In the genomic region with DNA sequence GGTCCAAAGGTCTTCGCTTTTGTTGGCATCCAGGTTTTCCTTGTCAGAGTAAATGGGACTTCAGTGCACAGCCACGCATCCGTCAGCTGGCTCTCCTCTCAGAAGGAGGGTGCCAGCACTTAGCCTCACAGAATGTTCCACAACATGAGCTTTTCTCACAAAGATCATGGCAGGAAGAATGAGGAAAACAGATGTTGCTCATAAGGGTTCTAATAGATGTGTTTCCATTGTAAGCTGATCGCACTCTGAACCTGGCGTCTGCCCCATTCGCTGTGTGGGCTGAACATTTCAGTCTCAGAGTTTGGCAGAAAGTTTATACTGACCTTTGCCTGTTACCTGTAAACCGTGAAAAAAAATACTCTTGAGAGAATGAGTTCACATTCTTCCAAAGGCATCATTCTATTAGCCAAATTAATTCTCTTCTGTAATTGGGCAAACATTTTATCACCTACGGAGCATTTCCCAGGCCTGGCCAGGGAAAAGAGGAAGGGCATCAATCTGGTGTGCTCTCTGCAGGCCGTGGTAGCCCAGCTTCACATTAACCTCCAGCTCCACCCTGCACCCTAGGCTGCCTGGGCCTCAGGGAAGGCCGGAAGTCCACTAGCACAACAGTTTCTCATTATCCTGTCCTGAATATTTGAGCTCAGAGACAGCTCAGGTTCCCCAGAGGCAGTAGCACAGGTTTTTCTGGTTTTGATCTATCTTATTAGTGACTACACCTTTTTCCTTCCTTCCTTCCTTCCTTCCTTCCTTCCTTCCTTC, we compare ENCODE assay signal across 17 mouse cellular contexts. TPM values are rescaled to one million over a fixed set of nuclear protein-coding genes. Genes with fewer than 3 reads are reported as not detected.
DNase-seq lines count a peak whose midpoint lies in the region; ATAC-seq and TF ChIP-seq lines count a peak whose summit lies in the region.
"Had no signal": no experiment of that assay in that cellular context is flagged by ENCODE, and none has a peak within 500 bp of the region (broad histone marks: within the 10 kb centered on the region; RNA-seq: fewer than 3 reads in every experiment).

No protein-coding gene starts in this region.

- no peak overlapping the region for H3K27ac ChIP-seq in intestine, embryonic 15.5 days
- no peak overlapping the region for H3K27ac ChIP-seq in intestine, postnatal 0 days (ENCODE audit: low read depth, low read length)
- H3K27ac ChIP-seq in heart, embryonic 12.5 days (ENCODE audit: poor library complexity, severe bottlenecking): no peak overlapping the region
- H3K27ac ChIP-seq: forebrain, embryonic 12.5 days; hindbrain, embryonic 14.5 days; liver, embryonic 14.5 days; neural tube, embryonic 12.5 days had no signal

- H3K27me3 ChIP-seq in intestine, embryonic 15.5 days (replicated peaks): no peaks in the 10 kb centered on the region
- H3K27me3 ChIP-seq in intestine, postnatal 0 days (replicated peaks; ENCODE audit: control insufficient read depth, insufficient read depth, low read length): no peaks in the 10 kb centered on the region
- H3K27me3 ChIP-seq in heart, embryonic 12.5 days (replicated peaks): no peaks in the 10 kb centered on the region
- H3K27me3 ChIP-seq: neural tube, embryonic 12.5 days had no signal

- ATAC-seq in intestine, embryonic 15.5 days: peak; percentile 68
- no peak for ATAC-seq in intestine, postnatal 0 days
- ATAC-seq in heart, embryonic 12.5 days (ENCODE audit: insufficient number of reproducible peaks, low FRiP score): no peak

- H3K9me3 ChIP-seq in intestine, embryonic 15.5 days: no peaks in the 10 kb centered on the region
- no peaks in the 10 kb centered on the region for H3K9me3 ChIP-seq in intestine, postnatal 0 days (ENCODE audit: control insufficient read depth)
- H3K9me3 ChIP-seq in heart, embryonic 12.5 days (replicated peaks): peaks cover 4% of the 10 kb centered on the region; the same call in 1 of the 2 replicates
- H3K9me3 ChIP-seq: forebrain, embryonic 12.5 days; G1E; neural tube, embryonic 12.5 days had no signal

- H3K4me2 ChIP-seq in intestine, embryonic 15.5 days (replicated peaks): no peak overlapping the region
- no peak overlapping the region for H3K4me2 ChIP-seq in intestine, postnatal 0 days (replicated peaks; ENCODE audit: low read depth)
- no peak overlapping the region for H3K4me2 ChIP-seq in heart, embryonic 12.5 days
- H3K4me2 ChIP-seq: forebrain, embryonic 12.5 days; hindbrain, embryonic 14.5 days; midbrain, embryonic 11.5 days; neural tube, embryonic 12.5 days had no signal

- WGBS in intestine, embryonic 15.5 days: 53% methylated on average over 10 of the region's 10 CpGs
- WGBS in intestine, postnatal 0 days: 56% methylated on average over 10 of the region's 10 CpGs
- 88% methylated on average over 10 of the region's 10 CpGs for WGBS in heart, embryonic 12.5 days

- H3K4me1 ChIP-seq in intestine, embryonic 15.5 days (replicated peaks): peaks cover 2% of the 10 kb centered on the region; the same call in 1 of the 2 replicates
- H3K4me1 ChIP-seq in intestine, postnatal 0 days (replicated peaks; ENCODE audit: control insufficient read depth, insufficient read depth, low read length): 0 out of 2 replicates have a peak, but pooled peaks cover 4% of the 10 kb centered on the region
- peaks cover 37% of the 10 kb centered on the region for H3K4me1 ChIP-seq in heart, embryonic 12.5 days (replicated peaks)
- H3K4me1 ChIP-seq: neural tube, embryonic 12.5 days had no signal

- DNase-seq in embryo, embryonic 10.5 days (ENCODE audit: low spot score): peak; percentile 62
- peak; percentile 21 for DNase-seq in gastrocnemius, adult 18-20 months (ENCODE audit: low spot score)
- peak; percentile 4 to 39 for DNase-seq in kidney, postnatal 36 days
- DNase-seq in heart, adult 18-20 months: no peak
- no peak for DNase-seq in heart, adult 8-10 months (ENCODE audit: low spot score)
- DNase-seq: cerebellum, postnatal 10 days; heart, adult 11 months; layer of hippocampus, adult 9-11 months had no signal

- H3K36me3 ChIP-seq in intestine, embryonic 15.5 days: no peaks in the 10 kb centered on the region
- no peaks in the 10 kb centered on the region for H3K36me3 ChIP-seq in intestine, postnatal 0 days (ENCODE audit: control insufficient read depth, insufficient read depth)
- H3K36me3 ChIP-seq in heart, embryonic 12.5 days: peaks cover 8% of the 10 kb centered on the region; the same call in 1 of the 2 replicates
- H3K36me3 ChIP-seq: forebrain, embryonic 12.5 days; neural tube, embryonic 12.5 days had no signal

- no peak overlapping the region for H3K9ac ChIP-seq in intestine, embryonic 15.5 days
- no peak overlapping the region for H3K9ac ChIP-seq in intestine, postnatal 0 days (ENCODE audit: low read depth, low read length)
- no peak overlapping the region for H3K9ac ChIP-seq in heart, embryonic 12.5 days
- H3K9ac ChIP-seq: forebrain, embryonic 12.5 days; hindbrain, embryonic 14.5 days; liver, embryonic 14.5 days; neural tube, embryonic 12.5 days had no signal

- TF ChIP-seq CTCF in intestine, postnatal 0 days (IDR thresholded peaks at IDR 0.05; ENCODE audit: low read depth): no peak

- no peak overlapping the region for H3K4me3 ChIP-seq in intestine, embryonic 15.5 days (replicated peaks)
- H3K4me3 ChIP-seq in intestine, postnatal 0 days (ENCODE audit: low read depth, low read length): no peak overlapping the region
- no peak overlapping the region for H3K4me3 ChIP-seq in heart, embryonic 12.5 days
- H3K4me3 ChIP-seq: forebrain, embryonic 12.5 days; neural tube, embryonic 12.5 days had no signal

RNA-seq across cellular contexts. Expression of gene Kat6b, which starts 39.3 kb away (rescaled TPM):
- 10.6 and 11.4 TPM in 2 replicates for polyA plus RNA-seq in intestine, embryonic 15.5 days (2015; fragmentation: Nextera tagmentation; extraction: Ambion mirVana)
- polyA plus RNA-seq in intestine, postnatal 0 days (2015; fragmentation: Nextera tagmentation; extraction: Ambion mirVana): 4.8 and 5.5 TPM in 2 replicates
- 10 to 100 TPM; 20.4 to 22.4 TPM for total RNA-seq in gastrocnemius, adult 18-20 months (2021)
- total RNA-seq in heart, adult 18-20 months (2021): 10 to 100 TPM; 18.8 to 27.6 TPM
- polyA plus RNA-seq in heart, embryonic 12.5 days (2016; fragmentation: Nextera tagmentation; extraction: Ambion mirVana): 12.2 and 15.9 TPM in 2 replicates
- 10 to 100 TPM; 26.7 to 30.3 (median 28.2) TPM for total RNA-seq in heart, adult 8-10 months (2022)

Comparison
In these comparisons a context has a peak if more than half of its experiments do, and no peak if none do; other contexts are left out.
1. DNase-seq: peak in embryo, embryonic 10.5 days (single experiment), gastrocnemius, adult 18-20 months (single experiment) and kidney, postnatal 36 days (2 of 2); none in heart, adult 18-20 months (0 of 2) and heart, adult 8-10 months (single experiment).